Mouse (Mus musculus) megakaryocyte, embryonic 14.5 days (primary cell): Measurements from ENCODE around the gene Slc38a6. TPM values are rescaled to one million over a fixed set of nuclear protein-coding genes. Genes with fewer than 3 reads are reported as not detected.

Source experiments
- H3K27me3 ChIP-seq: replicated peaks from 2 replicates; pipeline ENCODE3; 2012; ENCODE audit warnings: inconsistent platforms
- H3K36me3 ChIP-seq: replicated peaks from 2 replicates; pipeline ENCODE3; 2012; ENCODE audit warnings: low read length, inconsistent platforms, mixed read lengths
- H3K4me1 ChIP-seq: 2 replicates; pipeline ENCODE4 v1.6.1; 2012; ENCODE audit warnings: inconsistent platforms
- H3K4me3 ChIP-seq: replicated peaks from 2 replicates; pipeline ENCODE3; 2012; ENCODE audit warnings: moderate library complexity, mild to moderate bottlenecking, inconsistent platforms
- H3K9me3 ChIP-seq: 2 replicates; pipeline ENCODE4 v1.6.1; 2012; ENCODE audit warnings: inconsistent platforms
- FLI1 ChIP-seq: IDR thresholded peaks from 2 replicates; pipeline ENCODE4 v1.6.1; 2012; ENCODE audit warnings: low read length, inconsistent platforms, mixed read lengths
- GATA1 ChIP-seq: IDR thresholded peaks from 3 replicates; pipeline ENCODE4 v1.6.1; 2012; ENCODE audit warnings: mixed read lengths, low read length, inconsistent platforms, borderline replicate concordance
- polyA plus RNA-seq: library from polyadenylated mRNA; stranded (reverse); fragments of >175 nt; gene quantifications from 2 replicates; pipeline ENCODE4 v1.2.3, GENCODE M21; 2012; ENCODE audit warnings: low replicate concordance; ENCODE audit not compliant: insufficient read depth

Gene Slc38a6
- polyA plus RNA-seq, 1 experiment = 2.8 TPM

DNA sequence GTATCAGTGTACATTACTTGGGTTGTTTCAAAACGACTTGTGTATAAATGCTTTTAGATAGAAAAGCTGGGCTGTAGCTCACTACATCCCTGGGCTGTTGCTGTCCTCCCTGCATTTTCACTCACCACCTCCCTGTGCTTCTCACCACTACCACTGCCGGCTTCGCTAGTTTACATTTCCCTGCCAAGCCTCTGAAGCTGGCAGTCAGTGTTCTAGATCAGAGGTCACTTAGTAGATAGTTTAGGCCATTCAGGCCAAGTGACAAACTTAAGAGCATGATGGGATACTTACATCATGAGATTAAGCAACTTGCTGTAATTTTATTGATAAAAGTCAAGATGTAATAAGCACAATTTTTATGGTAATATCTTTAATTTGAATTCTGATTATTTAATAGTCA lies 11.7 kb upstream of the Slc38a6 start:
- Histone ChIP-seq H3K4me3 (no peak overlapping the region), H3K4me1 (peaks cover 8% of the 10 kb centered on the region), H3K36me3 (peaks cover 75% of the 10 kb centered on the region), H3K9me3 (no peaks in the 10 kb centered on the region), H3K27me3 (no peaks in the 10 kb centered on the region)
- TF ChIP-seq FLI1 (no peak), GATA1 (no peak)

DNA sequence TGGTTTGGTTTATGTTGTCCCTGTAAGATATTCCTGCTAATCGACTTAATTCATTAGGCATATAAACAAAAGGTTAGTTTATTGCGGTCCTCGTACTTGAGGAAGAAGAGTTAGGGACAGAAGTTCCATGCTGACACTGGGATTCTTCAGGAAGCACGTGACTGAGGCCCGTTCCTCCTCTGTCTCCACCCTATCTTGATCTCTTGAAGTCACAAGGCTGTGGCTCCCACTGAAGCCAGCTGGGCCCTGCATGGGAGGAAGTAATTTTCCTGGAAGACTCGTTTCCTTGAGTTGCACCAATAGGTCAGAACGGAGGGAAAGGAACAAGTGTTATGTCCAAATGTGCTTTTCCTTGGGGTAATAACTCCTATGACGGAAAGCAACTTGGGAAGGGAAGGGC lies 1.0 kb downstream of the Slc38a6 start:
- H3K27me3 ChIP-seq = no peaks in the 10 kb centered on the region
- H3K36me3 ChIP-seq = peaks cover 42% of the 10 kb centered on the region
- TF ChIP-seq FLI1 (no peak), GATA1 (no peak)
- no peaks in the 10 kb centered on the region for H3K9me3 ChIP-seq
- peak overlapping the region; percentile 99 for H3K4me3 ChIP-seq
- peaks cover 51% of the 10 kb centered on the region for H3K4me1 ChIP-seq

GRCm38 (mm10) chr12:73288626-73289025 lies 2.0 kb downstream of the Slc38a6 start:
- TF ChIP-seq GATA1 (no peak), FLI1 (no peak)
- Histone ChIP-seq H3K4me3 (no peak overlapping the region), H3K9me3 (no peaks in the 10 kb centered on the region), H3K27me3 (no peaks in the 10 kb centered on the region), H3K36me3 (peaks cover 41% of the 10 kb centered on the region), H3K4me1 (peaks cover 48% of the 10 kb centered on the region)

DNA sequence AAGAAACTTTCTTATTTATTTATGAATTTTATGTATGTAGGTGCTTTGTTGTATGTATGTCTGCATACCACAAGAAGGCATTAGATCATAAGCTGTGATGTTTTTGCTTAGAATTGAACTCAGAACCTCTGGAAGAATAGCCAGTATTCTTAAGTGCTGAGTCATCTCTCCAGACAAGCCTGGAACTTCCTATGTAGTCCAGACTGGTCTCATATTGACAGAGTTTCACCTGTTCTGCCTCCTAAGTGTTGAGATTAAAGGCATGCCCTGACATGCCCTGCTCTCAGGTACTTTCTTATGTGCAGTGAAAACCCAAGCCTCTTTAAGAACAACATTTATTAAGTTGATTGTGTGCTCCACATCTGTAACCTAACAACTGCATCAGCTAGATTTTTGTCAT lies 8.3 kb downstream of the Slc38a6 start:
- Histone ChIP-seq H3K4me1 (peaks cover 33% of the 10 kb centered on the region), H3K36me3 (peaks cover 70% of the 10 kb centered on the region), H3K9me3 (no peaks in the 10 kb centered on the region), H3K4me3 (no peak overlapping the region), H3K27me3 (no peaks in the 10 kb centered on the region)
- TF ChIP-seq FLI1 = no peak
- TF ChIP-seq GATA1 = no peak

DNA sequence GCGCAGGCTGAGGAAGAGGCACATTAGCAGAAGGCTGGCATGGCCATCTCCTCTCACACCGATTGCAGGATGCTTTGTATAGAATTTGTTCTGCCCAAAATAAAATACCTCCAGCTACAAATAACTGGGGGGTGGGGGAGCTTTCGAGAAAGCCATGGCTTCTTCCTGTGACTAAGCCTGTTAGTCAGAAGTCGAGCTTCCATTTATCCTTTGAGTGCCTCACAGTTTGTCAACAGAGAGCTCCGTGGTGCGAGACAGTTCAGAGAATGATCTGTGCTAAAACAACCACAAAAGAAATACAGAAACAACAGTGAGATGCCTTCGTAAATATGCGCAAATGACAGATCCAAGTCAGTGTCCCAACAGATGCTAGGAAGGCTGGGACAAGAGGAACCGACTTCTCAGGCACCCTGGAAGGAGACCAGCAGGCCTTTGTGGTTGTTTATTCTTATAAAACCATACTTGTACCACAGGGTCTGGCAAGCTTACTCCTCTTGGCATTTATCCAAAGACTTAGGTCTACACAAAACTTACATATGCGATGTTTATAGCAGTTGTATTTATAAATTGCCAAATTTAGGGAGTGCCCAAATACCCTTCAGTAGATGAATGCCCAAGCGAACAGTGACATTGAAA lies 9.0 kb downstream of the Slc38a6 start:
- Histone ChIP-seq H3K9me3 (no peaks in the 10 kb centered on the region), H3K4me1 (peaks cover 32% of the 10 kb centered on the region), H3K27me3 (no peaks in the 10 kb centered on the region), H3K4me3 (no peak overlapping the region), H3K36me3 (peaks cover 75% of the 10 kb centered on the region)
- no peak for TF ChIP-seq GATA1
- TF ChIP-seq FLI1 = no peak

DNA sequence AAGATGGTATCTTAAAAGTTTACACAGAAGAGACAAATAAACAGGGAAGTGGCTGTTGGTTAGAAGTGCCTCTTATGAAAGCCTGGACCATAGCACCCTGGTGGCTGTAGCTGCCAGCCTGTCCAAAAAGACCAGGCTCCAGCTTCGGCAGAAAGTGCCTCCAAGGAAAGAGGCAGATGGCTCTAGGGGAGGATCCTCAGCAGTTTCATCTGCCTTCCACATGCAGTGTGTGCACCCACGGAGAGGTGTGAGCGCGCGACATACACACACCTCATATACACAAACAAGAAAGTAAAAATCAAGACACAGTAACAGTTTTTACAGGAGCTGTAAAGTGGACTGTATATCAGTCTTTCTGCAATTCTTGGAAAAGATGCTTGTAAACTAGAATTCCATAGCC lies 12.0 kb downstream of the Slc38a6 start:
- TF ChIP-seq FLI1 (no peak), GATA1 (no peak)
- Histone ChIP-seq H3K9me3 (no peaks in the 10 kb centered on the region), H3K36me3 (peaks cover 60% of the 10 kb centered on the region), H3K4me1 (peaks cover 29% of the 10 kb centered on the region), H3K4me3 (no peak overlapping the region), H3K27me3 (no peaks in the 10 kb centered on the region)

DNA sequence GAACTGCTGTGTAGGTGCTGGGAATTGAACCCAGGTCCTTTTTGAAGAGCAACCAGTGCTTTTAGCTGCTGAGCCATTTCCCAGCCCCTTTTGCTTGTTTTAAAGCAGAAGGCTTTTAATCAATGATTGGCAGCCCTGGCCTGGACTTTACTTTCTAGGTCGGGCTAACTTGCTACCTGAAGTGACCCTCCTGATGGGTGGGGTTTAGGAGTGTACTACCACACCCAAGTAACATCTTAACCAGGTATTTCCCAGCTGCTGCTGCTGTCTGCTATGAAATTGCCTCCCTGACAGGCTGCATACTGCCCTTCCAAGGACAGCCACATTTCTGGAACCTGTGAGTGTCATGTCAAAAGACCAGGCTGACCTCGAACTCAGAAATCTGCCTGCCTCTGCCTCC lies 14.0 kb downstream of the Slc38a6 start:
- H3K4me1 ChIP-seq = peaks cover 18% of the 10 kb centered on the region
- H3K36me3 ChIP-seq = peaks cover 47% of the 10 kb centered on the region
- no peak for TF ChIP-seq GATA1
- TF ChIP-seq FLI1 = no peak
- no peaks in the 10 kb centered on the region for H3K27me3 ChIP-seq
- no peak overlapping the region for H3K4me3 ChIP-seq
- no peaks in the 10 kb centered on the region for H3K9me3 ChIP-seq

DNA sequence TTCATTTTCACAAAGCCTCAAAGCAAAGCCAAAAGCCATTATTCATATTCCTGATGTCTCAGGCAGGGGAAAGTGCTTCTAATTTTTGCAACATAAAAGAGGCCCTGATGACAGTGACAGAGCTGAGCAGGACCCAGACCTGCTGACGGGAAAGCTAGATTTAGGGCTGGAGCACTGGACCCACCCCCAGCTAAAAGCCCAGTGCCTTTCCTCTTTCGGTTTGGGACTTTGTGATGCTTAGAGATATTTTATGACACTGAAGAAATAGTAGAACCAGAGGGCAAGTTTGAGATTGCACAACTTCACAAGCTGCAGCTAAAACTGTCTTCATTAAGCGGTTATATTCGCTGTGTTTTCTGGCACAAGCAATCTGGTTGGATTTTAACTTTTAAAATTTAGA lies 18.1 kb downstream of the Slc38a6 start:
- no peaks in the 10 kb centered on the region for H3K9me3 ChIP-seq
- H3K4me1 ChIP-seq = peaks cover 4% of the 10 kb centered on the region; the same call in 1 of the 2 replicates
- TF ChIP-seq GATA1 (no peak), FLI1 (no peak)
- peaks cover 22% of the 10 kb centered on the region for H3K36me3 ChIP-seq
- no peaks in the 10 kb centered on the region for H3K27me3 ChIP-seq
- H3K4me3 ChIP-seq = no peak overlapping the region

GRCm38 (mm10) chr12:73307750-73308149 lies 21.2 kb downstream of the Slc38a6 start:
- H3K4me3 ChIP-seq = no peak overlapping the region
- no peaks in the 10 kb centered on the region for H3K9me3 ChIP-seq
- H3K27me3 ChIP-seq = no peaks in the 10 kb centered on the region
- peaks cover 10% of the 10 kb centered on the region for H3K36me3 ChIP-seq
- peaks cover 4% of the 10 kb centered on the region; the same call in 1 of the 2 replicates for H3K4me1 ChIP-seq
- TF ChIP-seq GATA1 = no peak

DNA sequence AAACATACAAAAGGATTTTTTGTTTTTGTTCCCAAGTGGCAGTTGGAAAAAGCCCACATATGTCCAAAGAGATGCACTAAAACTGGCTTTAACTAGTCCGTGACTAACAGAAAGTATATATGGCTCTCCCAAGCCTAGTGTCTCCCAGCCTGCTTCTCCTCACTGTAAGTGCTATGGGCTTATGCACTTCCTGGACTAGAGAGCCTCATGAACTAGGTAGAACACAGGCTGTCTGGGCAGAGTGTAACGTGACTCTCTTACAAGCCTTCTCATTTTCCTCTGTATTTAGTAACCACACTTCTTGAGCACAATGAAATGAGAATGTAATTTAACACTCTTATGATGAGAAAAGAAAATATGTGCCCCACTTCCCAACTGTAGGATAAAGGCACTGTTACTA lies 22.1 kb downstream of the Slc38a6 start:
- Histone ChIP-seq H3K4me3 (no peak overlapping the region), H3K27me3 (no peaks in the 10 kb centered on the region), H3K9me3 (no peaks in the 10 kb centered on the region), H3K36me3 (peaks cover 9% of the 10 kb centered on the region), H3K4me1 (peaks cover 4% of the 10 kb centered on the region; the same call in 1 of the 2 replicates)
- no peak for TF ChIP-seq FLI1
- TF ChIP-seq GATA1 = no peak
